Mouse (Mus musculus) colon, adult 2 months (tissue): ENCODE data around the gene Glyctk. TPM values are rescaled to one million over a fixed set of nuclear protein-coding genes. Genes with fewer than 3 reads are reported as not detected.

Source experiments
- polyA plus RNA-seq: library from polyadenylated mRNA; depleted of rRNA; stranded (reverse); fragments of >200 nt; gene quantifications from 2 replicates; pipeline ENCODE4 v1.2.3, GENCODE M21; 2012; rRNA removed

Glyctk gene
- 3.7 and 4.0 TPM in 2 replicates for polyA plus RNA-seq

GRCm38 (mm10) chr9:106158037-106158491 is at the start of gene Glyctk:
TSS of gene Glyctk (minus strand) at chr9:106158138.

GRCm38 (mm10) chr9:106202819-106203636 is 45.1 kb upstream of the Glyctk start, which contains the start of gene Twf2:
TSS of gene Twf2 (plus strand) at chr9:106203108.

GRCm38 (mm10) chr9:106199535-106200272 is 41.8 kb upstream of the Glyctk start, which contains the start of gene Ppm1m:
TSS of gene Ppm1m (minus strand) at chr9:106199746.

GRCm38 (mm10) chr9:106170556-106171345 is 12.8 kb upstream of the Glyctk start, which contains the start of gene Wdr82:
TSS of gene Wdr82 (plus strand) at chr9:106170928.

Other genes starting within 250 kb of the Glyctk start
- gene Col6a5, start 197.5 kb downstream of the Glyctk start, polyA plus RNA-seq, result 0.41 and 0.57 TPM in 2 replicates
- 6.7 and 9.6 TPM in 2 replicates for gene Col6a4, start 61.4 kb downstream of the Glyctk start, polyA plus RNA-seq
- 41.1 and 43.7 TPM in 2 replicates for gene Wdr82, start 12.8 kb upstream of the Glyctk start, polyA plus RNA-seq
- 28.9 and 29.0 TPM in 2 replicates for gene Ppm1m, start 41.6 kb upstream of the Glyctk start, polyA plus RNA-seq
- 42.7 and 46.3 TPM in 2 replicates for gene Twf2, start 45.0 kb upstream of the Glyctk start, polyA plus RNA-seq
- gene Tlr9, start 64.5 kb upstream of the Glyctk start, polyA plus RNA-seq, result 2.9 and 3.8 TPM in 2 replicates
- 180 and 182 TPM in 2 replicates for gene Alas1, start 90.5 kb upstream of the Glyctk start, polyA plus RNA-seq
- 18.2 and 19.5 TPM in 2 replicates for gene Poc1a, start 122.9 kb upstream of the Glyctk start, polyA plus RNA-seq
- gene Dusp7, start 210.5 kb upstream of the Glyctk start, polyA plus RNA-seq, result 37.7 and 48.3 TPM in 2 replicates